Mouse (Mus musculus) spleen, adult 18-20 months (tissue): Measurements from ENCODE around the gene Clcn3.

ENCODE experiments used
- DNase-seq, 2 experiments: peaks; one replicate each; pipeline ENCODE4 v3.0.0; 2022; ENCODE audit warnings: mixed read lengths in 2 of 2

The Clcn3 gene

DNA sequence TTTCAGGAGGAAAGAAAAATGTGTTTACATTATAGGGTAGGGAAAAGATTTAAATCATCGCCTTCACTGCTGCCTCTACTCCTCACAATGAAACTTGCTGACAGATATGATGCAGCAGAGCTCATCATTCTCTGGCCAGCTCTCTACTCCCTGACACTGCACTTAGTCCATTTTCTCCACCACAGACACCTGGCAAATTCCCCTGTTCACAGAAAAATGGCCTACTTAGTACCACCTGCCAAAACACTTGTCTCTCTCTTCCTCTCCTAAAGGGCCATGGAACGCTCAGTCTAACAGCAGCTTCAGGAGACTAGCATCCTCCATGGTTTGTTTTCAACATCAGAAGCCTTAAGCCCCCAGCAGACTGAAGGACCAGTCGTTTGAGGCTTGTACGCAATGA lies 31.8 kb downstream of the Clcn3 start:
- no peak for DNase-seq

DNA sequence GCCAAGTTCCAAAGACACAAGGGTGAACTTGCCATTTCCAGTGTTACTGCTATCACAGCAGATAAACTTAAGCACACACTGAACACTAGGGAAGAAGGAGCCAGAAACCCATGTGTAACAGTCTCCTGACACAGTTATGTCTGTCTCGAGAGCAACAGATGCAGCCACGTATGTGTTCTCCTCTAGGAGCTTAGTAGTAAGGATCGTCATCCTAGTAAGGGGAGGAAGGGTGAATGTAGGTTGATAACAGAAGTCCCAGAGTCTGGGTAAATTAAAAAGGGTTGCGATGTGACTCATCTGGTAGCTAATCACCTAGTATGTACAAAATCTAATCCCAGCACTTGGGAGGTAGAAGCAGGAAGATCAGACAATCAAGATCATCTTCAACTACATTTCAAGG lies 33.2 kb downstream of the Clcn3 start:
- no peak for DNase-seq

DNA sequence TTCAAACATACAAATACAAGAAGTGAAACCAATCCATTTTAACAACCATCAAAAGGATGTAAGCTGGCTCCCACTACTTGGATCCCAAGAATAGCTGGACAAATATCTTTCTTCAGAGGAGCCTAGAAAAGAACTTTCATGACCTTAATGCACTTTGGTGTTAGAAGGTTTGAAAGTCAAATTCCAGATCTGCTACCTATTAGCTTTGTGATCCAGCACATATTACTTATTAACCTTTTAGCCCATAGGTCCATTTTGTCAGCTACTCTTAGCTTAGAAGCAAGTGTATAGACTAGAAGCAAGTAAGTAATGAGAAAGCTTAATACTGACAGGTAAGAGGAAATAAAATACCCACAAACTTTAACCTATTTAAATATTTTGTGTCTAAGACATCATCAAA lies 35.6 kb downstream of the Clcn3 start:
- no peak for DNase-seq

DNA sequence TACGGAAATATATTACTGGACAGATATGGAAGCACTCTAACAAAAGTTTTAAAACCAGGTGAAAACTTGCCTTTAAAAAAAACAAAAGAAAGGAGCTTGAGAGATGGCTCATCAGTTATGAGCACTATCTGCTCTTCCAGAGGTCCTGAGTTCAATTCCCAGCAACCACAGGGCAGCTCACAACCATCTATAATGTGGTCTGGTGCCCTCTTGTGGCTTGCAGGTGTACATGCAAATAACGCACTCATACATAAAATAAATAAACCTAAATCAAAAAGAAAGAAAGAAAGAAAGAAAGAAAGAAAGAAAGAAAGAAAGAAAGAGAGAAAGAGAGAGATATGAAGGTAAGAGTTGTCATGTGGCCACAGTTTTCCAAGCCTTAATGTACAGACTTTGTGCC lies 40.2 kb downstream of the Clcn3 start:
- no peak for DNase-seq

DNA sequence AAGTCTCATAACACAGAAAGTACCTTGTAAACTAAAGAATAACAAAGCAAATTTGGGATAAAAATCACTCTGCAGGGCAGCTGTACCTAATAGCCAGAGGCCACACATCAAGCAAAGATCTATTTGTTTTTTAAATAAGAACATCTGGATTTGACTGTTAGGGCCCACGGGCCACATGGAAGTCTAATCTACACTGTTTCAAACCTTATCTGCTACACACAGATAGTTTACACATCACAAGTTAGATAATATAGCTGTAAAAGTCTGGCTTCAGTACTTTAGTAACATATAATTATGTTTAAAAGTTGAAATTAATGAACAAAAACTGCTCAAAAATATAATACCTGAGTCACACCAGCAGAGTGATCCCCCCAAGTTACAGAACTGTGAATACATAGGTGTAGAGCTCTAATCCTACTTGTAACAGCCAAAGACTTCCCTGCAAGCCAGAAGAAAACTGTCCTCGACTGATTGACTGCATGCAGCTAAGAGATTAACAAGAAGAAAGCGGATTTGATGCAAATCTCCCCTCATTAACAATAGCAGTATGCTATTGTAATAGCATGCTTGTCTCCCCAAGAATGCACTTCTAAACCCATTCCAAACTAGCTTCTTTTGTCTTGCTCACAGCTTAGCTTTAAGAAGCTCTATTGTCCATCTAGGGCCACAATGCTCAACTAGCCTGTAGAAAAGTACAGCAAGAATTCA lies 44.2 kb downstream of the Clcn3 start:
- DNase-seq: no peak

DNA sequence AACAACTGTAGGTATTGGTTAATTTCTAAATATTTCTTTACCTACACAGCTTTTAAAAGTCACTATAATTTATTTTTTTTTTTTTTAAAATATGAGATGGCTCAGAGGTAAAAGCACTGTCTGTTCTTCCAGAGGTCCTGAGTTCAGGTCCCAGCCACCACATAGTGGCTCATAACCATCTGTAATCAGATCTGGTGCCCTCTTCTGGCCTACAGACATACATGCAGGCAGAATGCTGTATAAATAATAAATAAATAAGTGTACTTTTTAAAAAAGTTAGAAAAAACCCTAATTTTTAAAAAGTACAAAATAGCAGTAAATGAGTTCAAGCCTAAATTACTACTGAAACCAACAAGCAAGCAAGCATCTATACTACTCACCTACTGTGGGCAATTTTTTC lies 49.5 kb downstream of the Clcn3 start:
- no peak for DNase-seq

DNA sequence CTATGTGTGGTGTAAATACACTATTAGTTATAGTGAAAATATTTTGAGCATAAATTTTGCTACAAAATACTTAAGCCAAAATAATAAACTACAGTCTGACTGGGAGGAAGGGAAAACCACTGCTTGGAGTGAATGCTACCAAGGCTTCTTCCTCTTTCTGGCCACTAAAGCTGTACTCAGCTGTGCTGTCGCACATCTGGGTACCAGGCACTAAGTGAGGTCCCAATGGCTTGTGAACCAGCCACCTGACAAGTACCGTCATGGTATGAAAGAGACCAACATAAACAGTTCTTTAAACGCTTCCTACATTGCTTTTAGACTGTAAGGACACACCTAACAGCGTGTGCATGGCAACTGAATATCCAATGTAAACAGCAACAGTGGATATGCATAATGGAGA lies 62.9 kb downstream of the Clcn3 start:
- no peak for DNase-seq

DNA sequence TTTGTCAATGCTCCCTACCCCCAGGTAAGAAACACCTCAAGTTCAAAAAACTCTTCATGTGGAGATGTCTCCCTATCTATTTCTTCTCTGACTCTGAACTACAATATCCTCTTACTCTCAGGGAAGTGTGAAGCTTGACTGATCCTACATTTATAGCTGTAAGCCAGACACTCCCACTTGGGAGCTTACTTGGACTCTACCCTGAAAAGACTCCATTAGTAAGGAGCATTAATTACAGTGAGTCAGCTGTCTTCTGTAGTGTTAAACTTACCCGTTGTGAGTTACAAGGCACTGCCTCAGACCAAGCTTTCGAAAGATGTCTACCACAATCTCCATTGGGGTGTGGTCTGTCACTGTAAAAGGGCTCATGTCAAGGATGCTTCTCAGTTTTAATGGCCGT lies 64.0 kb downstream of the Clcn3 start:
- no peak for DNase-seq

DNA sequence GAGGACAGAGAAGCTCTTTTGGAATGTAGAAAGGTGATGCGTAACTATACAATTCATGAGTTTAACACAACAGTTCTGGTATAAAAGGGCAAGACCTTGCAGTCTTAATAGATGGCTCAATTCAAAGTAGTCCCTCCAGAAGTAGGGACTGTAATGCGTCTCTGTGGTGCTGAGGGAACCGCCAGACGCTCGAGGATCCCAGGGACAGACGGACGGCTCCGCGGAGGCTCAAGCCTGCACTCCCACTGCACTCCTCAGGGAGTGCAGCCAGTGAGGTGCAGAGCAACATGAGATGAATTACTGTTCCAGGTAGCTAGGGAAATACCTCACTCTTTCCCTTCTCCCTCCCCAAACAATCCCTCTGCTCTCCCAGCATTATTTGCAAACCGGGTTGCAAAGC lies 70.5 kb downstream of the Clcn3 start:
- DNase-seq: no peak

DNA sequence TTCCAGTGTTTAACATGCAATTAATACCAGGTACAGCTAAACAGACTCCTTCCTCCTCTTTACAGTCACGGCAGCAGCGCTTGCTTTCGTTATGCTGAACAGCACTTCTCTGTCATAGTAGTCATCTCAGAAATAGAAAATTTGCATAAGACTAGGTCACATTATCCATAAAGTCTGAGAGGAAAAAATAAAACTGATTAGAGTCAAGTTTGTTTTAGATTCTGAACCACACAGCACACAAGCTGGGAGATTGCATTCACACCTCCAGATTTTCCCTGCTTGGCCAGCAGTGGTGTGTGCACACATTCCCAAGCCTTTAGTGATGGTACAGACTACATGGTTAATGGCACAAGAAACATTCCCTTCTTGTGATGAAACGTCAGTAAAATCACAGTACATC lies 71.0 kb downstream of the Clcn3 start:
- DNase-seq: no peak

DNA sequence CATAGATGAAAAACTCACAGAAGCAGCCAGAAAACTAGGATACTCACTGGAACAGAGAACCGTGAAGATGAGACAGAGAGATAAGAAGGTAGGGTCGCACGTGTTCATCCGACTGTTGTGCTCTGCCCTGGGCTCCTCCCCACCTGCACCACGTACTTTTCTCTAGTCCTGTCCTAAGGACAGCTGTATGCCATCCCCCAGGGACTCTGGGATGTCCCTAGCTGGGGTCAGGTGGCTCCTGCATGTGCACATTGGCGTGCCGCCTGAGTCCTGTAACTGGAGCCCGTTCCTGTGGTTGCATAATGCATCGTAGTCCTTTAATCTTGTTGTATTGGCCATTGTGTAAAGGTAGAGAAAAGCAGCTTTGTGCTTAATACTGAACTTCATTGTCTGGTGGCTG lies 83.0 kb downstream of the Clcn3 start:
- DNase-seq: no peak

DNA sequence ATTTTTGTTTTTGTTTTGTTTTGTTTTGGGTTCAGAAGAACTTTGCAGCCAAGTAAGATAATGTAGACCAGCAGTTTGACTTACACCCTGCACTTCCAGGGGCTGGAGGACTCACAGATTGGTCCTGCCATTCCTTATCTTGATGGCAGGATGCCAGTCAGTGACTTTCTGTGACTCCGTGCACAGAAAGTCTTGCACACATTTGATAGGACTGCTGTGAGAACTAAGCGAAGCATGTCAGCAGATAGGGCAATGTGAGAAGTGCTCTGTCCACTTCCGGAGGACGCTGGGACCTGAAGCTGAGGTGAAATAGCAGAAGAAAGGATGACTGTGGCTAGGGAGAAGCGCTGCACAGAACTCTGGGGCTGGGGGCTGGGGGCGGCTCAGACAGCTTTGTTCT lies 87.2 kb downstream of the Clcn3 start:
- no peak for DNase-seq

DNA sequence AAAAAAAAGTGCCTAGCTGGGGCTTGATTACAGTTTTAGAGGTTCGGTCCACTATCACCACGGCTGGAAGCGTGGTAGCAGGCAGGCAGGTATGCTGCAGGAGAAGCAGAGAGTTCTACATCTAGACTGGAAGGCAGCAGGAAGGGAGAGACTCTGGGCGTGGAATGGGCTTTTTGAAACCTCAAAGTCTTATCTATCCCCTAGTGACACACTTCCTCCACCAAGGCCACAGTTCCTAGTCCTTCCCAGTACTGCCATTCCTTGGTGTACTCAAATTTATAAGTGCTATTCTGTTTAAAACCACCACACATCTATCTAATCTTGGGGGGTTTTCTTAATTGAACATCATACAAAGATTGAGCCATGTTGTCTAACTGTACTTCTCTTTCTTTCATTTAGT lies 91.3 kb downstream of the Clcn3 start:
- no peak for DNase-seq

DNA sequence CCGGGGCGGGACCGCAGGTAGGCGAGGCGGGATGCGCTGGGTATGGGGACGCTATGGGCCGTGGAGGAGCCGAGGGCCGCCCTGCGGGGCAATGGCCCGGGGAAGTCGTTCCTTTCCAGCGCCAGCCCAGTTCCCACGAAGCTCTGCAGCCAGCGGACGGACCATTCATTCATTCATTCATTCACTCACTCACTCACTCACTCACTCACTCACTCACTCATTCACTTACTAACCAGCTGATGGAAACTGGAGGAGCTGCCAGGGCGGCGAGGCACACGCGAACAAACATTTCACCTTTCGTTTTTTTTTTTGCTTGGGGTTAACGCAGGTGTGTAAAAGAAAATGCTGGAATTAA lies 92.6 kb downstream of the Clcn3 start:
- no peak for DNase-seq

DNA sequence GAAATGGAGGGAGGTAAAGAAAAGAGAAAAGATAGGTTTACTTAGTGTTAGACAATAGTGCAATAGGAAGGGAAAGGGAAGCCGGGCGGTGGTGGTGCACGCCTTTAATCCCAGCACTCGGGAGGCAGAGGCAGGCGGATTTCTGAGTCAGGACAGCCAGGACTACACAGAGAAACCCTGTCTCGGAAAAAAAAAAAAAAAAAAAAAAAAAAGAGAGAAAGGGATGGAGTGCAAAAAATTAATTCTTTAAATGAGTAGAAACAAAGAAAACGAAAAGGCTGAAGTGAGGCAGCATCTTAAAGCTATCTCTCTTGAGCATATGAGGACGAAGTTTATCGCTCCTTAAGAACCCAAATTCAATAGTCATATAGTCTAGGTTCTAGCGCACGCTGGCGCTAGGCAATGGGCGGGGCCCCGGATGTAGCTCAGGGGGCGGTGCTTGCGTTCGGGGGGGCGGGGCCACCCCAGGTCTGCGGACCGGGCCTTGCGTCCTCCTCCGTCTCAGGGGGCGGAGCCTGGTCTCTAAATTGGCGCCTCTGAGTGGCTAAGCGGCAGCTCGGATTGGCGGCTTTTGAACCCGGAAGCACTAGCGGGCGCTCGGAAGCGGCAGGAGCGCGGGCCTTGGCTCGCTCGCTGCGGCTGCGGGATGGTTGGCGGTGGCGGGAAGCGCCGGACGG lies 93.1 kb downstream of the Clcn3 start, which contains the start of gene Hpf1:
Gene Hpf1, plus strand, starts transcription at position 576 of the 677 bp plus-strand sequence.
- DNase-seq: peak; percentile 89 to 91

DNA sequence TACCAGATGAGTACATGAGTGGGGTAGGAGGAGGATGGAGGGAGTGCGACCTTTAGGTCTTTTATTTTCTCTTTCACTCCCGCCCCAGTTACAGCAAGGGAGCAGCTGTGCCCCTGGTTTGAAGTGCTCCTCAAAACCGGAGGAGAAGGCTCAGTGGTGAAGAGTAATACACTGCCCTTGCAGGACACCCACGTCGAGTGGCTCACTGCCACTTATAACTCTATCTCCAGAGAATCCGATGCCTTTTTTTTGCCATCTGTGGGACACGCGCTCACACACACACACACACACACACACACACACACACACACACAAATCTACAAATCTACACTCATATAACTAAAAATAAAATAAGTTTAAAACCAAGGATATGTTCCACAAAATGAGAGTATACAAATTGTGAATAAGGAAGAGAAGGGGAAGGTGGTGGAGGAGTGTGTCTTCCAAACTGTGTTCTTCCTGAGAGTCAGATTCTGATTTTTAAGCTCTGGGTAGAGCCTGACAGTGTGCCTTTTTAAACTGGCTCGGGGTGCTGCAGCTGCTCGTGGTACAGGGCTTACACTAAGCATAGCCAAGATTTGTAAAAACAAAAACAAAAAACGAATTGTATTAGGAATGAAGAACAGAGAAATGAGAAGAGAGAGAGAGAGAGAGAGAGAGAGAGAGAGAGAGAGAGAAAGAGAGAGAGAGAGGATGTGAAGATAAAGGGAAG lies 93.8 kb downstream of the Clcn3 start:
- no peak for DNase-seq

DNA sequence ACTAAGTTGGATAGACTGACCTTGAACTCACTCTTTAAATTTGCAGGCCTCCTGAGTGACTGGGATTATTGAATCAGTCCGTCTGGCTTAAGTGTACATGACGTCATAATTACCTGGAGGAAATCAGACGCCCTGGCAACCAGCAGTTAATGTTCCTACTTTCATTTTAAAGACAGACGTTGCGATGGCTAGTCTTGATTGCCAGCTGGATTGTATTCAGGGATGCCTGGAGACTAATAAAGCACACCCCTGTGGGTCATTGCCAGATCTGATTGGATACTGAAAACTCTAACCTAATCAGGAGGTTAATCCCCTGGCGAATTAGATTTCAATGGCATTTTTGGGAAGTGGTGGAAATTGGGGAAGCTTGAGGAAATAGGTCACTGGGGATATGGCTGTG lies 96.4 kb downstream of the Clcn3 start:
- DNase-seq: no peak

DNA sequence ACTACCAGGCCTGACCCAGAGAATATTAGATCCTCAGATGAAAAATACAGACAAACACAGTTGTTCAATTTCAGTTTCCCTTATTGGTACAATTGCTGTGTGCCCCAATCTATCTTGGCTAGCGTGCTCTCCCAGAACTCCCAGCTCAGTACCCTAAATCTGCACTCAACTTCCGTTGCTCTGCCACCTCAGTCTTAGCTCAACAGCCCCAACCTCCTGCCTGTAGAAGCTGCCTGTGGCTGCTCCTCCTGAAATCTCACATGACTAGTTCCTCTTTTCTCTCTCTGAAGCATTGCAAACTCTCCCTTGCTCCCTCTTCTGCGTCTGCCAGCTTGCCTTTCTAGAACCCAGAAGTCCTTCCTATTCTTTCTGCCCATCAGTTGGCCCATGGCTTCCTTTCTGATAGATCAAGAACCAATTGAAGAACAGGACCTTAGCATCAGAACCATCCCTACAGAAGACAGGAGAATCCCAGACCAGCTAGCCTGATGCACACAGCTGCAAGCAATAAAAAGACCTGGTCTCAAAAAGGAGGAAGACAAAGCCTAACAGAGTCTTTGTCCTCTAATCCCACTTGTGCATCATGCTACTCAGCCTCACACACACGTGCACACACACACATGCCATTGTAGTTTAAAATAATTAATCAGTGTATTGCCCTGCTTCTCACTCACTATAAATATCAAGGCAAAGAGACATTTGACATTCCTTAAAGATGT lies 99.5 kb downstream of the Clcn3 start:
- no peak for DNase-seq

DNA sequence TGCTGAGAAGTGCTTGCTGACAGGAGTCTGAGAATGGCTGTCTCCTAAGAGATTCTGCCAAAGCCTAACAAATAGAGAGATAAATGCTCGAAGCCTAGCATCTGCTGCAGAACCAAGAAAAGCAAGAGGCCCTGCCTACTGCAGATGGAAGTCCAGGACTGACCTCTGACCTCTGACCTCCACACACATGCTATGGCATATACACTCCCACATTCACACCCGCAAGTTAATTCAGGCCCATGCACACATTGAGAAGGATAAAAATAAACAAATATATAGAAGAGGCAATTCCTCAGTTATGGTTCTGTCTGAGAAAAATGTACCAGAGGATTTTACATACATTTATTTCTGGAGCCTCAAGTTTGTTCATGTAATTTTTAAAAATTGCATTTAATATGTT lies 104.5 kb downstream of the Clcn3 start:
- DNase-seq: no peak

DNA sequence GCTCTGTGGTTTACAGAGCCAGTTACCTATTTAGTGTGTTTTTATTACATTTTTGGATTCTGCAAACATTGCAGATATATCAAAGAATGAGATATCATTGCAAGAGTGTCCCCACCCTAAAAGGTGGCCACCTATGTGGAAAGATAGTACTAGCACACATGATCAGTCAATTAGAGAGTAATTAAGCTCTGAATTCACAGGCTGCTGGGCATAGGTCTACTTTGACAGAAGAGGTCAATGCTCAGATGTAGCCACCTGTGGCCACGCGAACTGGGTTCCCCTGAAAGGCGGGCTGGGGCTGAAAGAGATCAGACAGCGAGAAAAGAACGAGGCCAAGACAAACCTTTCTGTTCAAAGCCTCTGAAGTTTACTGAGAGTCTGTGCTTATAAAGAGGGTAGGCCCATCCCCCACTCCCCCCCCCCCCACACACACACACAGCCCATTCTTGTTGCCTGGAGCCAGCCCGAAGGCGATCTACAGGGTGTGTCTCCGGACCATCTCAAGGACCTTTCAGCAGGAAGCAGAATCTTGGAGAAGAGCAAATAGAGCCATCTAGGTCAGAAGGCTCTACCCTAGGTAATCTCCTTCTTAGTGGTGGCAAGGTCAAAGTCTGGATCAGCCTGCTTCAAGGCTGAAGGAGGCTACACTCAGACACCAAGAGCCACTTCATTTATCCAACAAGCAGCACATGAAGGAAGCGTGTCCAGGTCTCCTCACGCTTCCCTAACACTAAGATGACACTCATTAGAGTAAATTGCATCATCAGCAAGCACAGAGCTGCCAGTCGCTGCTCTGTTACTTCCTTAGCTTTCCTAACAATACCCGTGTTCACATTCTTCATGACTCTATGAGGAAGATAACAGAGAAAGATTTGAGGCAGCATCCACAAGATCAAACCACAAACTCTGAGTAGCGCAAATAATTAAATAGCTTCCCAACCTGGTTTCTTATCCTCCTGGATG lies 112.6 kb downstream of the Clcn3 start:
- DNase-seq: no peak

DNA sequence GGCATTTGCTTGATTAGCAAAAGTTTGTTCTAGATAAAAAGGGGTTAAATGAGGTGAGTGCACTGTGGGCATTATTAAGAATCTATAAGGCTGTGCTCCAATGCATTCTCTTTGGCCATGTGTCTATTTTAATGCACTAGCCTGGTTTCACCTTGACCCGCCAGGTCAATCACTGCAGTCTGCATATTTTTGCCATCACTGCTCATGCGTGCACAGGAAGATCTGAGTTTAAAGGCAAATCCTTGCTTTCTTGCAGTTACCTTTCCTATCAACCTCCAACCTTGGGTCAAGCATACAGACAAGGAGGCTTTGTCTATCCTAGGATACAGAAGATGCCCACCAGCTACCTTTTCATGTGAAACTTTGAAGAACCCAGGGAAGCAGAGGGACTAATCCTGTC lies 113.3 kb downstream of the Clcn3 start:
- no peak for DNase-seq

DNA sequence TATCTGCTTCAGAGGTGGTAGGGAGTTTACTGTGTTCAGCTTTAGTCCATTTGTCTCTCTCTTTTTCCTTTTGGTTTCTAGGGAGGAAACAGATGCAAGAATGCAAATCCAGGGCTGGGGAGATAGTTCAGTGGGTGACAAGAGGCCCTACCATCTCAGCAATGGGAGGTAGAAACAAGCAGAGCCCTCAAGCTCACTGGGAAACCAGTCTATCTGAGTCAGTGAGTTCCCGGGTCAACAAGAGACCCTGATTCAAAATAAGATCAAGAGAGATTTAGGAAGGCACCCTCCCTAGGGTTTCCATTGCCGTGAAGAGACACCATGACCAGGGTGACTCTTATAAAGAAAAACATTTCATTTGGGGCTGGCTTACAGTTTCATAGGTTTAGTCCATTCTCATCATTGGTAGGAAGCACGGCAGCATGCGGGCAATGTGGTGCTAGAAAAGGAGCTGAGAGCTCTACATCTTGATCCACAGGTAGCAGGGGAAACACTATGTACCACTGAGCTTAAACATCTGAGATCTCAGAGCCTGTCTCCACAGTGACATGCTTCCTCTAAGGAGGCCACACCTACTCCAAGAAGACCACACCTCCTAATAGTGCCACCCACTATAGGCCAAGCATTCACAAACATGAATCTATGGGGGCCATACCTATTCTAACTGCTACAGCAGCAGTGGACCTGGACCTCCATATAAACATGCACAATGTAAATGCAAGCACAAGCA lies 114.7 kb downstream of the Clcn3 start:
- DNase-seq: no peak
